Comparison of ENCODE assay signal across 15 mouse cellular contexts in genomic region chrX:51684336-51685056, GRCm38 (mm10).
"Had no signal": no experiment of that assay in that cellular context is flagged by ENCODE, and none has a peak within 500 bp of the region (broad histone marks: within the 10 kb centered on the region; RNA-seq: fewer than 3 reads in every experiment).

No protein-coding gene starts in this region.

- H3K9ac ChIP-seq: limb, embryonic 15.5 days; liver, embryonic 12.5 days; lung, embryonic 14.5 days; neural tube, embryonic 13.5 days had no signal

- H3K4me3 ChIP-seq: limb, embryonic 15.5 days; liver, embryonic 12.5 days; megakaryocyte, embryonic 14.5 days; neural tube, embryonic 13.5 days had no signal

- H3K27ac ChIP-seq: limb, embryonic 15.5 days; liver, embryonic 12.5 days; neural tube, embryonic 13.5 days; stomach, postnatal 0 days had no signal

- H3K4me1 ChIP-seq: limb, embryonic 15.5 days; neural tube, embryonic 13.5 days had no signal

- H3K36me3 ChIP-seq: limb, embryonic 15.5 days; liver, embryonic 12.5 days; neural tube, embryonic 13.5 days had no signal

- ATAC-seq: liver, embryonic 12.5 days; midbrain, embryonic 16.5 days had no signal

- H3K9me3 ChIP-seq: limb, embryonic 15.5 days; liver, embryonic 12.5 days; neural tube, embryonic 13.5 days had no signal

- DNase-seq: layer of hippocampus, adult 9-11 months; layer of hippocampus, postnatal 36 days; lung, embryonic 14.5 days; lung, postnatal 10 days; lung, postnatal 4 days; right cerebral cortex, adult 18-20 months; thymus, adult 18-20 months; thymus, postnatal 14 days had no signal

- H3K4me2 ChIP-seq: limb, embryonic 15.5 days; liver, embryonic 12.5 days; lung, embryonic 14.5 days; midbrain, embryonic 11.5 days; neural tube, embryonic 13.5 days had no signal
